Mouse (Mus musculus): ENCODE data around the gene Lrrc27. TPM values are rescaled to one million over a fixed set of nuclear protein-coding genes. Genes with fewer than 3 reads are reported as not detected.

The Lrrc27 gene
- total and polyA plus RNA-seq, 3 experiments = 0.21 TPM; not detected in 2

DNA sequence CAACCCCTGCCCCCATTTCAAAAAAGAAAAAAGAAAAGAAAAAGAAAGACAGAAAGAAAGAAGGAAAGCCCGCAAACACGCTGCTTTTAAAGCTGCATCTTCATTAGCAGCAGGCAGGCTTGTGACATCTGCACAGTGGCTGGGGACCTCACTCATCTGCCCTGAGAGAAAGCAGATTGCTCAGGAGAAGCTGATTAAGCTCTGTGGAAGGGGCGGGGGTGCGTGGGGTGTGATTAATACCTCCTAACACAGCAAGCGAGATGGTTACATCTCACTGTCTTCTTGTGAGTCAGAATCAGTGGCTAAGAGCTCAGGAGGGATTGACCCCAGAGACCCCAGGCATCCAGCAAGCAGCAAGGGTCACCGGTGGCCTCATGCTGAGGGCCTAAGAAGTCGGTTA lies 64.7 kb downstream of the Lrrc27 start:
- Histone ChIP-seq H3K9ac (ENCODE audit: insufficient read depth, low read depth) (no peak overlapping the region), H3K36me3 (replicated peaks in 1 of 2; ENCODE audit: control insufficient read depth in 1 of 2, insufficient read depth in 1 of 2, low read length in 1 of 2) (no peaks in the 10 kb centered on the region), H3K4me1 (ENCODE audit: control insufficient read depth in 1 of 2, insufficient read depth in 2 of 2) (no peaks in the 10 kb centered on the region), H3K79me2 (replicated peaks; ENCODE audit: control insufficient read depth, extremely low read depth, insufficient read depth, poor library complexity, severe bottlenecking) (no peaks in the 10 kb centered on the region), H3K4me2 (ENCODE audit: insufficient read depth, low read depth, poor library complexity, severe bottlenecking) (no peak overlapping the region), H3K9me3 (replicated peaks; ENCODE audit: low read length) (no peaks in the 10 kb centered on the region), H3K4me3 (replicated peaks in 1 of 3; ENCODE audit: low read depth in 2 of 3, low read length in 2 of 3, poor library complexity in 1 of 3) (no peak overlapping the region), H3K27ac (ENCODE audit: insufficient read depth, low read depth) (no peak overlapping the region), H3K27me3 (replicated peaks) (peaks cover 87% of the 10 kb centered on the region)
- dilution Hi-C loops (cut with MboI; ENCODE audit: extremely low pct_ligation_motif_present, extremely low pct_unique_long_range_greater_than_20kb, low sequenced_read_pairs) = no loop called here
- TF ChIP-seq NRF1 (IDR thresholded peaks at IDR 0.05; ENCODE audit: low read depth, low read length) (no peak), PAX5 (IDR thresholded peaks at IDR 0.05; ENCODE audit: low read length) (no peak)
- DNase-seq (ENCODE audit: extremely low read depth) = no peak
- in situ Hi-C loops (cut with MboI; ENCODE audit: low pct_ligation_motif_present, low pct_unique_long_range_greater_than_20kb, low sequenced_read_pairs) = no loop called here

DNA sequence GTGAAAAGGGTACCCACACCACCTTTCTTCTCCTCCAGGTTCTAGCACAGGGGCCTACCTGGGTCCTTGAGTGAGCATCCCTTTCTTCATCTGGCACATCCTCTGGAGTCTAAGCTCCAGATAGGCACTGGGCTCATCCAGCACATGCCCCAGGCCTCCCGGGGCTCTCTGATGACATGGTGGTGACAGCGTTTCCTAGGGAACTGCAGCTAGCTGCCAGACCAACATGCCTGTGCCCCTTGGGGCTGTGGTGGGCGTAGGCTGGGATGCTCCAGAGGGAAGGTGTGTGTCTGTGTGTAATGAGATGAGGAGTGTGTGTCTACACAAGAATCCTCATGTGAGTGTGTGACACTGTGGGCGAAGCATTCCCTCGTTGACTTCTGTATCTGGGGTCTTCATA lies 66.8 kb downstream of the Lrrc27 start:
- peaks cover 86% of the 10 kb centered on the region for H3K27me3 ChIP-seq (replicated peaks)
- H3K9me3 ChIP-seq (replicated peaks; ENCODE audit: low read length) = no peaks in the 10 kb centered on the region
- no peaks in the 10 kb centered on the region for H3K36me3 ChIP-seq (replicated peaks in 1 of 2; ENCODE audit: control insufficient read depth in 1 of 2, insufficient read depth in 1 of 2, low read length in 1 of 2)
- TF ChIP-seq HCFC1 (IDR thresholded peaks at IDR 0.05; ENCODE audit: low read depth, low read length) = no peak
- no peak for TF ChIP-seq KAT2A (IDR thresholded peaks at IDR 0.05; ENCODE audit: insufficient replicate concordance, low read length)
- no peak for TF ChIP-seq E2F4 (IDR thresholded peaks at IDR 0.05; ENCODE audit: insufficient replicate concordance, low read depth, low read length)
- TF ChIP-seq CHD2 (IDR thresholded peaks at IDR 0.05; ENCODE audit: low read length) = no peak
- TF ChIP-seq ETS1 (conservative IDR thresholded peaks at IDR 0.05; ENCODE audit: low read depth, low read length) = no peak
- no peak for TF ChIP-seq TCF12 (IDR thresholded peaks at IDR 0.05; ENCODE audit: low read depth, low read length)
- no peak for TF ChIP-seq BHLHE40 (IDR thresholded peaks at IDR 0.05; ENCODE audit: low read depth, low read length)
- no peak for TF ChIP-seq ZMIZ1 (IDR thresholded peaks at IDR 0.05; ENCODE audit: low read depth, low read length)
- TF ChIP-seq IRF4 (IDR thresholded peaks at IDR 0.05; ENCODE audit: low read depth, low read length) = no peak
- no peak for TF ChIP-seq USF1 (IDR thresholded peaks at IDR 0.05; ENCODE audit: low read depth, low read length)
- no peak for TF ChIP-seq CTCF (conservative IDR thresholded peaks at IDR 0.05 in 1 of 2, IDR thresholded peaks at IDR 0.05 in 1 of 2; ENCODE audit: low read depth in 2 of 2, low read length in 2 of 2)
- TF ChIP-seq MAZ (IDR thresholded peaks at IDR 0.05; ENCODE audit: low read depth, low read length) = no peak
- TF ChIP-seq MAFK (IDR thresholded peaks at IDR 0.05; ENCODE audit: insufficient replicate concordance, low read length) = no peak
- TF ChIP-seq JUND (conservative IDR thresholded peaks at IDR 0.05; ENCODE audit: low read depth, low read length) = no peak
- no peak for TF ChIP-seq MAX (IDR thresholded peaks at IDR 0.05; ENCODE audit: low read length)
- TF ChIP-seq MYC (IDR thresholded peaks at IDR 0.05; ENCODE audit: low read depth, low read length) = no peak
- no peak for TF ChIP-seq GABPA (IDR thresholded peaks at IDR 0.05; ENCODE audit: insufficient replicate concordance, low read depth, low read length)
- TF ChIP-seq CHD1 (IDR thresholded peaks at IDR 0.05; ENCODE audit: low read depth, low read length) = no peak
- TF ChIP-seq PAX5 (IDR thresholded peaks at IDR 0.05; ENCODE audit: low read length) = no peak
- no peak for TF ChIP-seq USF2 (conservative IDR thresholded peaks at IDR 0.05; ENCODE audit: low read depth, low read length)
- no peaks in the 10 kb centered on the region for H3K4me1 ChIP-seq (ENCODE audit: control insufficient read depth in 1 of 2, insufficient read depth in 2 of 2)
- no peak for DNase-seq (ENCODE audit: extremely low read depth)
- in situ Hi-C loops (cut with MboI; ENCODE audit: low pct_ligation_motif_present, low pct_unique_long_range_greater_than_20kb, low sequenced_read_pairs) = no loop called here
- no peak overlapping the region for H3K4me3 ChIP-seq (replicated peaks in 1 of 3; ENCODE audit: low read depth in 2 of 3, low read length in 2 of 3, poor library complexity in 1 of 3)
- no peak overlapping the region for H3K9ac ChIP-seq (ENCODE audit: insufficient read depth, low read depth)
- H3K4me2 ChIP-seq (ENCODE audit: insufficient read depth, low read depth, poor library complexity, severe bottlenecking) = no peak overlapping the region
- no peaks in the 10 kb centered on the region for H3K79me2 ChIP-seq (replicated peaks; ENCODE audit: control insufficient read depth, extremely low read depth, insufficient read depth, poor library complexity, severe bottlenecking)
- dilution Hi-C loops (cut with MboI; ENCODE audit: extremely low pct_ligation_motif_present, extremely low pct_unique_long_range_greater_than_20kb, low sequenced_read_pairs) = no loop called here
- H3K27ac ChIP-seq (ENCODE audit: insufficient read depth, low read depth) = no peak overlapping the region

Data from CH12.LX (cell line).